Mouse (Mus musculus) MEL (cell line): ENCODE results near the gene Defb29. TPM values are rescaled to one million over a fixed set of nuclear protein-coding genes. Genes with fewer than 3 reads are reported as not detected.
A peak's percentile ranks its signal among the peaks of the same experiment; 100 is the strongest.

ENCODE experiments used
- DNase-seq: peaks from one replicate; pipeline ENCODE4 v3.0.0; 2011; ENCODE audit warnings: low read depth, low spot score
- H3K27ac ChIP-seq: 2 replicates; pipeline ENCODE4 v1.5.1; 2012; ENCODE audit warnings: low read depth, mild to moderate bottlenecking, control low read depth, low read length, moderate library complexity; ENCODE audit not compliant: control insufficient read depth
- H3K27me3 ChIP-seq, 2 experiments: fragments of 150-350 bp in 1 of 2; sonication (generic) in 1 of 2; 2 replicates each; pipeline ENCODE4 v1.6.1; 2012; ENCODE audit warnings: low read length in 2 of 2, mild to moderate bottlenecking in 2 of 2, improper control_type of control experiment in 1 of 2, moderate library complexity in 1 of 2; ENCODE audit not compliant: insufficient read depth in 2 of 2, control insufficient read depth in 1 of 2
- H3K36me3 ChIP-seq, 2 experiments: 2 replicates each; pipeline ENCODE4 v1.6.1; 2012 to 2014; ENCODE audit warnings: low read length in 2 of 2, improper control_type of control experiment in 1 of 2, inconsistent platforms in 1 of 2, mild to moderate bottlenecking in 1 of 2; ENCODE audit not compliant: insufficient read depth in 2 of 2, control insufficient read depth in 1 of 2
- H3K4me1 ChIP-seq, 2 experiments: fragments of 150-350 bp in 1 of 2; sonication (generic) in 1 of 2; 2 replicates each; pipeline ENCODE4 v1.6.1; 2012; ENCODE audit warnings: low read length in 2 of 2, improper control_type of control experiment in 1 of 2, mild to moderate bottlenecking in 1 of 2; ENCODE audit not compliant: insufficient read depth in 2 of 2, control insufficient read depth in 1 of 2
- H3K4me3 ChIP-seq, 2 experiments: fragments of 150-350 bp in 1 of 2; sonication (generic) in 1 of 2; 2 replicates each; pipeline ENCODE4 v1.5.1; 2012; ENCODE audit warnings: low read depth in 2 of 2, low read length in 2 of 2, mild to moderate bottlenecking in 2 of 2, moderate library complexity in 2 of 2, control low read depth in 1 of 2, improper control_type of control experiment in 1 of 2; ENCODE audit not compliant: control insufficient read depth in 1 of 2, insufficient read depth in 1 of 2
- H3K79me2 ChIP-seq: 2 replicates; pipeline ENCODE4 v1.6.1; 2012; ENCODE audit warnings: mild to moderate bottlenecking, low read length, moderate library complexity; ENCODE audit not compliant: control insufficient read depth, poor library complexity, insufficient read depth
- H3K9ac ChIP-seq: 2 replicates; pipeline ENCODE4 v1.6.1; 2012; ENCODE audit warnings: low read depth, mild to moderate bottlenecking, control low read depth, low read length, moderate library complexity; ENCODE audit not compliant: control insufficient read depth, poor library complexity, severe bottlenecking
- H3K9me3 ChIP-seq: fragments of 150-350 bp; sonication (generic); replicated peaks from 2 replicates; pipeline ENCODE4 v1.6.1; 2012; ENCODE audit warnings: mild to moderate bottlenecking, low read length, improper control_type of control experiment, moderate library complexity; ENCODE audit not compliant: insufficient read depth
- BHLHE40 ChIP-seq: IDR thresholded peaks from 2 replicates; pipeline ENCODE4 v1.6.1; 2012; ENCODE audit warnings: low read depth, mild to moderate bottlenecking, inconsistent platforms, low read length, improper control_type of control experiment, borderline replicate concordance
- CHD2 ChIP-seq: IDR thresholded peaks from 2 replicates; pipeline ENCODE4 v1.6.1; 2011; ENCODE audit warnings: low read length, improper control_type of control experiment
- CTCF ChIP-seq, 3 experiments: IDR thresholded peaks in 2 of 3; conservative IDR thresholded peaks in 1 of 3; 2 replicates each; pipeline ENCODE4 v1.5.1; 2011 to 2012; ENCODE audit warnings: low read length in 3 of 3, low read depth in 2 of 3, mild to moderate bottlenecking in 2 of 3, improper control_type of control experiment in 1 of 3, inconsistent platforms in 1 of 3, mixed read lengths in 1 of 3, moderate library complexity in 1 of 3; ENCODE audit not compliant: control insufficient read depth in 1 of 3, insufficient read depth in 1 of 3, poor library complexity in 1 of 3, severe bottlenecking in 1 of 3
- E2F4 ChIP-seq: IDR thresholded peaks from 2 replicates; pipeline ENCODE4 v1.6.1; 2011; ENCODE audit warnings: low read depth, low read length, improper control_type of control experiment, borderline replicate concordance
- ELF1 ChIP-seq: IDR thresholded peaks from 2 replicates; pipeline ENCODE4 v1.6.1; 2014; ENCODE audit warnings: low read depth, mild to moderate bottlenecking, inconsistent platforms, low read length, improper control_type of control experiment, moderate library complexity
- EP300 ChIP-seq, 2 experiments: IDR thresholded peaks; 2 replicates each; pipeline ENCODE4 v1.6.1; 2011; ENCODE audit warnings: improper control_type of control experiment in 2 of 2, low read length in 2 of 2, low read depth in 1 of 2, mild to moderate bottlenecking in 1 of 2
- GATA1 ChIP-seq: IDR thresholded peaks from 2 replicates; pipeline ENCODE4 v1.6.1; 2011; ENCODE audit warnings: low read depth, low read length, improper control_type of control experiment
- HCFC1 ChIP-seq: IDR thresholded peaks from 2 replicates; pipeline ENCODE4 v1.6.1; 2012; ENCODE audit warnings: low read depth, mild to moderate bottlenecking, inconsistent platforms, low read length, improper control_type of control experiment, moderate library complexity
- MAX ChIP-seq: IDR thresholded peaks from 2 replicates; pipeline ENCODE4 v1.6.1; 2011; ENCODE audit warnings: low read length, improper control_type of control experiment
- MAZ ChIP-seq: IDR thresholded peaks from 2 replicates; pipeline ENCODE4 v1.6.1; 2012; ENCODE audit warnings: low read depth, mild to moderate bottlenecking, inconsistent platforms, low read length, improper control_type of control experiment
- MEF2A ChIP-seq: IDR thresholded peaks from 2 replicates; pipeline ENCODE4 v1.6.1; 2014; ENCODE audit warnings: low read depth, mild to moderate bottlenecking, inconsistent platforms, low read length, improper control_type of control experiment; ENCODE audit not compliant: poor library complexity, insufficient replicate concordance, severe bottlenecking; ENCODE audit errors: extremely low read depth
- NRF1 ChIP-seq: IDR thresholded peaks from 2 replicates; pipeline ENCODE4 v1.6.1; 2014; ENCODE audit warnings: low read depth, mild to moderate bottlenecking, inconsistent platforms, low read length, improper control_type of control experiment, moderate library complexity; ENCODE audit not compliant: poor library complexity, insufficient read depth, severe bottlenecking
- POLR2A ChIP-seq, 2 experiments: IDR thresholded peaks; 2 replicates each; pipeline ENCODE4 v1.6.1; 2011 to 2012; ENCODE audit warnings: low read length in 2 of 2, mild to moderate bottlenecking in 2 of 2, control low read depth in 1 of 2, improper control_type of control experiment in 1 of 2, low read depth in 1 of 2, moderate library complexity in 1 of 2; ENCODE audit not compliant: control insufficient read depth in 1 of 2, insufficient read depth in 1 of 2, poor library complexity in 1 of 2
- RAD21 ChIP-seq: IDR thresholded peaks from 2 replicates; pipeline ENCODE4 v1.6.1; 2011; ENCODE audit warnings: mild to moderate bottlenecking, low read depth, low read length, improper control_type of control experiment
- SMC3 ChIP-seq: IDR thresholded peaks from 2 replicates; pipeline ENCODE4 v1.6.1; 2011; ENCODE audit warnings: low read depth, low read length, improper control_type of control experiment
- TAL1 ChIP-seq: IDR thresholded peaks from 2 replicates; pipeline ENCODE4 v1.6.1; 2012; ENCODE audit warnings: mild to moderate bottlenecking, inconsistent platforms, low read length, moderate library complexity, mixed read lengths
- USF1 ChIP-seq: IDR thresholded peaks from 2 replicates; pipeline ENCODE4 v1.6.1; 2014; ENCODE audit warnings: low read depth, mild to moderate bottlenecking, inconsistent platforms, low read length, improper control_type of control experiment, moderate library complexity
- USF2 ChIP-seq, 2 experiments: IDR thresholded peaks; 2 replicates each; pipeline ENCODE4 v1.6.1; 2011 to 2012; ENCODE audit warnings: improper control_type of control experiment in 2 of 2, low read length in 2 of 2, borderline replicate concordance in 1 of 2, inconsistent platforms in 1 of 2, low read depth in 1 of 2, mild to moderate bottlenecking in 1 of 2; ENCODE audit not compliant: insufficient read depth in 1 of 2
- ZC3H11A ChIP-seq: IDR thresholded peaks from 2 replicates; pipeline ENCODE4 v1.6.1; 2012; ENCODE audit warnings: low read depth, mild to moderate bottlenecking, inconsistent platforms, low read length, improper control_type of control experiment
- ZMIZ1 ChIP-seq: IDR thresholded peaks from 2 replicates; pipeline ENCODE4 v1.6.1; 2012; ENCODE audit warnings: low read depth, mild to moderate bottlenecking, inconsistent platforms, low read length, improper control_type of control experiment, moderate library complexity
- ZNF384 ChIP-seq: IDR thresholded peaks from 2 replicates; pipeline ENCODE4 v1.6.1; 2012; ENCODE audit warnings: low read depth, mild to moderate bottlenecking, inconsistent platforms, low read length, improper control_type of control experiment
- polyA plus RNA-seq, 2 experiments: library from polyadenylated mRNA; stranded (reverse) in 1 of 2; unstranded in 1 of 2; fragments of >175 nt in 1 of 2; fragments of >200 nt in 1 of 2; gene quantifications; 2 replicates each; pipeline versions ENCODE4 v1.2.1 to v1.2.4; 2012; ENCODE audit warnings: low replicate concordance in 2 of 2, low read depth in 1 of 2; ENCODE audit not compliant: insufficient read length in 2 of 2, insufficient read depth in 1 of 2, missing spikeins in 1 of 2
- total RNA-seq: library from RNA; depleted of rRNA; stranded (reverse); fragments of 300-350 nt; gene quantifications from 2 replicates; pipeline ENCODE4 v1.2.3, GENCODE M21; 2012

Gene Defb29
- total and polyA plus RNA-seq, 3 experiments: not detected

GRCm38 (mm10) chr2:152586926-152587560, 47.1 kb upstream of the Defb29 start:
- Histone ChIP-seq H3K79me2 (no peaks in the 10 kb centered on the region), H3K4me3 (no peak overlapping the region), H3K36me3 (no peaks in the 10 kb centered on the region; a peak in 1 of 4 replicates), H3K4me1 (no peaks in the 10 kb centered on the region), H3K9me3 (no peaks in the 10 kb centered on the region), H3K27ac (no peak overlapping the region), H3K27me3 (peaks cover 3 to 6% of the 10 kb centered on the region in 2 experiments; a peak in 3 of 4 replicates), H3K9ac (no peak overlapping the region)
- DNase-seq: peak; percentile 53
- TF ChIP-seq CTCF (IDR thresholded peaks at IDR 0.05 in 2 of 3, conservative IDR thresholded peaks at IDR 0.05 in 1 of 3; ENCODE audit: control insufficient read depth in 1 of 3, insufficient read depth in 1 of 3, low read depth in 2 of 3, low read length in 3 of 3, poor library complexity in 1 of 3, severe bottlenecking in 1 of 3) (peak; percentile 43 to 61 (median 52)), SMC3 (peak; percentile 56), RAD21 (peak; percentile 13), HCFC1 (no peak), POLR2A (IDR thresholded peaks at IDR 0.05; ENCODE audit: control insufficient read depth in 1 of 2, insufficient read depth in 1 of 2, low read depth in 1 of 2, low read length in 2 of 2, poor library complexity in 1 of 2) (no peak), ELF1 (no peak), ZC3H11A (0 out of 2 replicates have a peak, but pooled peaks have one; percentile 15), MAZ (no peak), USF2 (IDR thresholded peaks at IDR 0.05; ENCODE audit: borderline replicate concordance in 1 of 2, insufficient read depth in 1 of 2, low read depth in 1 of 2, low read length in 2 of 2) (no peak), EP300 (IDR thresholded peaks at IDR 0.05; ENCODE audit: low read depth in 1 of 2, low read length in 2 of 2) (no peak), USF1 (no peak), ZNF384 (no peak), E2F4 (no peak), NRF1 (no peak), MAX (no peak), BHLHE40 (no peak), TAL1 (no peak), MEF2A (no peak), GATA1 (no peak), CHD2 (no peak), ZMIZ1 (no peak)
